Comparison of ENCODE assay signal across 8 mouse cellular contexts in the genomic region with DNA sequence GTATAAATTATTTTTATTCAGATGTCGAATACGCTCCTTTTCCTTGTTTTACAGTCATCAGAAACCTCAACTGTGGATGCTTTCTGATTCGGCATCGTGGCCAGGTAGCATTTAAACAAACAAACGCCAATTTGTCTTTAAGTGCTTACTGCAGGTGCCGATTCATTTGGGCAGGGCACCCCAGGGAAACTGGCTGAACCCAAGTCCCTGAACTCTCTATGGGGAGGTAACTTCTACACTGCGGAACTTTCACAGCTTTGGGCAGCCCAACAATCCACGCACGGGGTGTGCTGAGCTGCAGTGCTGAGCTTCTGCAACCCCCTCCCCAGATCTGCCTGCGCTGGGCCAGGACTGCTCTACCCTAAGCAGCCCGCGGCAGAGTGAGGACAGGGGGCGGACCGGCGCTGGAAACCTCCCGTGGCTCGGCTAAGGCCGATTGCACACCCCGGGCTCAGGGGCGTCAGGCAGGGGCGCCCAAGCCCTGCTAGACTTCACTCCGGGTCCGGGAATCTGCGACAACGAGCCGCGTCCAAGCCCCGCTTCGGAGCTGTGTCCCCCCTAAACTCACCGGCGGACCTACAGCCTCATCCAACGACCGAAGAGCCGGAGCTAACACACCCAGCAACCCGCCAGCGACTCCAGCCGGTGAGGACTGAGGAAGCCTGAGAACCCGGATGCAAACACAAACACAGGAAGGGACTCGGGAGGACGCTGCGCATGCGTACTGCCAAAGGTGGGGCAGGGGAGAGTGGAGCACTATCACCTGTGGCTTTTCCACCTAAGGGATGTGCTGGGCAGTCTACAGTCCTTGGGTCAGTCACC. TPM values are rescaled to one million over a fixed set of nuclear protein-coding genes. Genes with fewer than 3 reads are reported as not detected.
DNase-seq lines count a peak whose midpoint lies in the region; ATAC-seq lines count a peak whose summit lies in the region.

TSS of gene Gnpda2 (minus strand) at position 701 of the 822 bp plus-strand sequence.

- peak within 1 kb of the TSS; percentile 79 for H3K4me2 ChIP-seq in heart, embryonic 13.5 days
- H3K4me2 ChIP-seq in liver, embryonic 12.5 days, result peak within 1 kb of the TSS; percentile 81
- H3K4me2 ChIP-seq in stomach, embryonic 15.5 days, result peak within 1 kb of the TSS; percentile 71

- H3K9me3 ChIP-seq in heart, embryonic 13.5 days, result no peaks in the 10 kb centered on the region
- no peaks in the 10 kb centered on the region for H3K9me3 ChIP-seq in liver, embryonic 12.5 days (replicated peaks)
- H3K9me3 ChIP-seq in stomach, embryonic 15.5 days, result no peaks in the 10 kb centered on the region

- DNase-seq in CD4-positive helper T cell, adult 2 months (ENCODE audit: low read depth, low spot score), result peak; percentile 85
- DNase-seq in brain, embryonic 18.5 days (ENCODE audit: low read depth, low spot score), result peak; percentile 71
- peak; percentile 21 for DNase-seq in fat pad, adult 2 months (ENCODE audit: extremely low read depth, low read depth, low spot score)
- peak; percentile 90 for DNase-seq in kidney, postnatal 10 days
- peak; percentile 75 to 77 for DNase-seq in natural killer cell, adult 2 months (ENCODE audit: low spot score in 2 of 2)

- H3K4me1 ChIP-seq in heart, embryonic 13.5 days, result peaks cover 11% of the 10 kb centered on the region
- H3K4me1 ChIP-seq in liver, embryonic 12.5 days, result peaks cover 11% of the 10 kb centered on the region
- no peaks in the 10 kb centered on the region for H3K4me1 ChIP-seq in stomach, embryonic 15.5 days

- peaks cover 17% of the 10 kb centered on the region for H3K36me3 ChIP-seq in heart, embryonic 13.5 days
- 0 out of 2 replicates have a peak, but pooled peaks cover 2% of the 10 kb centered on the region for H3K36me3 ChIP-seq in liver, embryonic 12.5 days
- no peaks in the 10 kb centered on the region for H3K36me3 ChIP-seq in stomach, embryonic 15.5 days

- H3K27ac ChIP-seq in heart, embryonic 13.5 days (replicated peaks), result peak within 1 kb of the TSS; percentile 81
- peak within 1 kb of the TSS; percentile 70 for H3K27ac ChIP-seq in liver, embryonic 12.5 days
- H3K27ac ChIP-seq in stomach, embryonic 15.5 days, result peak within 1 kb of the TSS; percentile 66

- ATAC-seq in heart, embryonic 13.5 days (ENCODE audit: extremely low read depth, insufficient number of reproducible peaks, low FRiP score, low TSS enrichment), result peak; percentile 83
- peak; percentile 94 for ATAC-seq in liver, embryonic 12.5 days
- ATAC-seq in stomach, embryonic 15.5 days (ENCODE audit: insufficient read depth, low FRiP score, low read depth), result peak; percentile 93

- H3K9ac ChIP-seq in heart, embryonic 13.5 days, result peak within 1 kb of the TSS; percentile 90
- peak within 1 kb of the TSS; percentile 78 for H3K9ac ChIP-seq in liver, embryonic 12.5 days
- H3K9ac ChIP-seq in stomach, embryonic 15.5 days, result peak within 1 kb of the TSS; percentile 73

- 3% methylated on average over 42 of the region's 42 CpGs for WGBS in heart, embryonic 13.5 days
- WGBS in liver, embryonic 12.5 days (ENCODE audit: insufficient replicate concordance), result 3% methylated on average over 42 of the region's 42 CpGs
- 3% methylated on average over 42 of the region's 42 CpGs for WGBS in stomach, embryonic 15.5 days

- H3K27me3 ChIP-seq in heart, embryonic 13.5 days (replicated peaks), result no peaks in the 10 kb centered on the region
- H3K27me3 ChIP-seq in liver, embryonic 12.5 days (replicated peaks), result no peaks in the 10 kb centered on the region
- H3K27me3 ChIP-seq in stomach, embryonic 15.5 days (replicated peaks), result no peaks in the 10 kb centered on the region

- peak within 1 kb of the TSS; percentile 77 for H3K4me3 ChIP-seq in heart, embryonic 13.5 days
- H3K4me3 ChIP-seq in liver, embryonic 12.5 days, result peak within 1 kb of the TSS; percentile 74
- peak within 1 kb of the TSS; percentile 79 for H3K4me3 ChIP-seq in stomach, embryonic 15.5 days (replicated peaks)

RNA-seq across cellular contexts. Expression of gene Gnpda2, which starts in this region (rescaled TPM):
- polyA plus RNA-seq in heart, embryonic 13.5 days (2015; fragmentation: Nextera tagmentation; extraction: Ambion mirVana), result 32.3 and 33.0 TPM in 2 replicates
- 9.6 and 10.5 TPM in 2 replicates for polyA plus RNA-seq in liver, embryonic 12.5 days (2016; fragmentation: Nextera tagmentation; extraction: Ambion mirVana)
- polyA plus RNA-seq in stomach, embryonic 15.5 days (2015; fragmentation: Nextera tagmentation; extraction: Ambion mirVana), result 42.3 and 44.8 TPM in 2 replicates

Comparison
In these comparisons a context has a peak if more than half of its experiments do, and no peak if none do; other contexts are left out.
1. Peak in every context shown above with its lines: DNase-seq, ATAC-seq, H3K4me3 ChIP-seq and H3K27ac ChIP-seq.
2. DNase-seq: peak in every context shown above with its lines; median percentile 90 in kidney, postnatal 10 days; 85 in CD4-positive helper T cell, adult 2 months; 76 in natural killer cell, adult 2 months; 71 in brain, embryonic 18.5 days; 21 in fat pad, adult 2 months.